Mouse (Mus musculus) heart, embryonic 16.5 days (tissue): ENCODE measurements at regions not wholly inside any gene's neighbourhood (a gene's known extent, or its start where the extent isn't known, plus 50 kb on each side); places are given as distances from the start of the nearest gene placed in this dataset.

Source experiments
- ATAC-seq: fragments of 200-750 bp; cut with Nextera tagmentation; replicated peaks from 2 replicates; pipeline ENCODE4 v1.8.0; 2017; ENCODE audit warnings: moderate number of reproducible peaks; ENCODE audit not compliant: insufficient read depth, low FRiP score; ENCODE audit errors: extremely low read depth
- H3K27ac ChIP-seq: fragments of 300-500 bp; sonication (generic); 2 replicates; pipeline ENCODE4 v1.5.1; 2014; ENCODE audit warnings: mild to moderate bottlenecking, low read length, control low read depth, moderate library complexity
- H3K27me3 ChIP-seq: fragments of 300-500 bp; sonication (generic); 2 replicates; pipeline ENCODE4 v1.6.1; 2014; ENCODE audit warnings: low read length, mixed read lengths; ENCODE audit not compliant: control insufficient read depth, insufficient read depth
- H3K36me3 ChIP-seq: fragments of 300-500 bp; sonication (generic); 2 replicates; pipeline ENCODE4 v1.6.1; 2014; ENCODE audit not compliant: control insufficient read depth, insufficient read depth
- H3K4me1 ChIP-seq: fragments of 300-500 bp; sonication (generic); 2 replicates; pipeline ENCODE4 v1.6.1; 2014; ENCODE audit warnings: low read length, mixed read lengths; ENCODE audit not compliant: control insufficient read depth, insufficient read depth
- H3K4me2 ChIP-seq: fragments of 300-500 bp; sonication (generic); 2 replicates; pipeline ENCODE4 v1.6.1; 2014; ENCODE audit warnings: low read depth, mild to moderate bottlenecking, control low read depth, low read length
- H3K4me3 ChIP-seq: fragments of 300-500 bp; sonication (generic); 2 replicates; pipeline ENCODE4 v1.5.1; 2014; ENCODE audit warnings: mild to moderate bottlenecking, control low read depth, low read length
- H3K9ac ChIP-seq: fragments of 300-500 bp; sonication (generic); 2 replicates; pipeline ENCODE4 v1.6.1; 2014; ENCODE audit warnings: low read length, control low read depth
- H3K9me3 ChIP-seq: fragments of 300-500 bp; sonication (generic); replicated peaks from 2 replicates; pipeline ENCODE4 v1.6.1; 2016; ENCODE audit warnings: low read length; ENCODE audit not compliant: control insufficient read depth
- WGBS: fragments of 180-500 bp; shearing (Covaris S2); extraction: QIAGEN DNeasy Blood & Tissue Kit; methylation state at CpG from one replicate; pipeline ENCODE4 v1.1.7; 2014; 5-methylcytosine and 5-hydroxymethylcytosine counted together

DNA sequence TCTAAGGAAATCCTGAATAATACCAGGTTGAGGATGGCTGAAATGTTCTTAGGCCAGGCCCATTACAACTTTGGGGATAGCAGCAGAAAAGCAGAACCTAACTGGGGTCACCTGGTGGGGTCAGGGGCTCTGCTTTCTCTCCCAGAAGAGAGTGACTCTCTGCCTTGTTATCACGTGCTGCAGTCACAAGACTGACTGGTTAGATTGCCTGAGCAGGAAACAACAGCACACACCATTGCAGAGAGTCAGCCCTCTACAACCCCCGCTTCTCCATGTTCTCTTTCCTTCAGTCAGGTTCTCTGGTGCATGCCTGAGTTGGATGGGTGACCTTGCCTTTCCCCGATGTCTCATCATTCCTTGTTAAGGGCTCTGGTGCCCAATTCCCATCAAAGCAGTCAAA is 91.2 kb upstream of the Hsd17b12 start:
- no peak for ATAC-seq
- Histone ChIP-seq H3K4me3 (no peak overlapping the region), H3K9ac (no peak overlapping the region), H3K9me3 (no peaks in the 10 kb centered on the region), H3K27ac (no peak overlapping the region), H3K4me1 (peaks cover 20% of the 10 kb centered on the region), H3K27me3 (peaks cover 35% of the 10 kb centered on the region), H3K4me2 (no peak overlapping the region), H3K36me3 (no peaks in the 10 kb centered on the region)
- WGBS = 44% methylated on average over 3 of the region's 3 CpGs

GRCm38 (mm10) chr2:94246851-94247471 is 89.2 kb upstream of the Hsd17b12 start:
- H3K27me3 ChIP-seq = peaks cover 52% of the 10 kb centered on the region
- no peaks in the 10 kb centered on the region for H3K9me3 ChIP-seq
- peaks cover 23% of the 10 kb centered on the region for H3K4me1 ChIP-seq
- H3K4me2 ChIP-seq = peak overlapping the region; percentile 71
- H3K36me3 ChIP-seq = no peaks in the 10 kb centered on the region
- H3K9ac ChIP-seq = no peak overlapping the region
- ATAC-seq = no peak
- no peak overlapping the region for H3K27ac ChIP-seq
- H3K4me3 ChIP-seq = peak overlapping the region; percentile 41
- 2% methylated on average over 30 of the region's 30 CpGs for WGBS

DNA sequence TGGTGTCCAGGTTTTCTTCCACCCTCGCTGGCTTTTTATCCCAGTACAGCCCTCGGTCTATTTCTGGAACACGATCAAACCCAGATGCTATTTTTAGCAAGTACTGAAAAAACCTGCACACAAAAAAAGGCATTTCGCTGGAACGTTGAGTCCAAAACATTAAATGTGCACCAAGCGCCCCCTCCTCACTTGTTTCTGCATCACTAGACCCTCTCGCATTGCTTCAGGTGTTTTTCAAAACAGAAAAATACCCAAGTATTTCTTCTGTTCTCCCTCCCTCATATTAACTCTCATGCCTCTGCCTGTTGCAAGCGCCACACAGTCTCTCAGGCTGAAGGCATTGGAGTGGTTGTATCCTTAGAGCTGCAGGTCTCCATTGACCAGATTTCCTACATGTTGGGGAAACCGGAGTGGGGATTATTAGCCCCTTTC is 88.4 kb upstream of the Hsd17b12 start:
- WGBS = 30% methylated on average over 9 of the region's 9 CpGs
- no peaks in the 10 kb centered on the region for H3K9me3 ChIP-seq
- peak overlapping the region; percentile 71 for H3K4me2 ChIP-seq
- no peak overlapping the region for H3K27ac ChIP-seq
- H3K4me3 ChIP-seq = peak overlapping the region; percentile 23
- peaks cover 59% of the 10 kb centered on the region for H3K27me3 ChIP-seq
- no peaks in the 10 kb centered on the region for H3K36me3 ChIP-seq
- no peak for ATAC-seq
- no peak overlapping the region for H3K9ac ChIP-seq
- H3K4me1 ChIP-seq = peaks cover 27% of the 10 kb centered on the region

DNA sequence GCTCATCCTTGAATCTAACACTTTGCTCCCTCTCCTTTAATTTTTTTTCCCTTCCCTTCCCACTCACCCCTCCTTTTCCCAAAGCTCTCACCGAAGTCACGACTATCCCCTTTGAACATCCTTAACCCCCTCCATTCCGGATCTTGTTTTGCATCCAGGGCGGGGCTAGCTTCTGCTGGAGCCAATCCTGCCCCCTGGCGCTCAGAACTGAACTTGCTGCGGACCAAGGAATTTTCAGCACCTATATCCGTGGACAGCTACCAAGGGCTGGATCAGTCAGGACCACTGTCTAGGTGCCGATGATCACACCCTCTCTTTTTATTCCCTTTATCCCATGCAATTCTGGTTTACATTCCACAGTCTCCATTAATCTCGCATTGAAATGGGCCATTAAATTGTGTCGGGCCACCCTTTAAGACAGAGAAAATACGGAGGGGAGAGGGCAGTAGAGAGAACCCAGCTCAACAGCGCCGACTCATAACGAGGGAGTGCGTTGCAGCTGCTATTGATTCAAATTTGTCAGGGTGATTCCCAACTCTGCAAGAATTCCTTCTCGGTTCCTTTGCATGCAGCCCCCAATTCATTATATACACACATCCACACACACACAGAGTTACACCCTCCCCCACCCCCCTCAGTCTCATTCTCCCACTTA is 87.7 kb upstream of the Hsd17b12 start:
- Histone ChIP-seq H3K36me3 (no peaks in the 10 kb centered on the region), H3K27ac (no peak overlapping the region), H3K4me3 (no peak overlapping the region), H3K9me3 (no peaks in the 10 kb centered on the region), H3K4me2 (peak overlapping the region; percentile 71), H3K27me3 (peaks cover 67% of the 10 kb centered on the region), H3K4me1 (peaks cover 27% of the 10 kb centered on the region), H3K9ac (no peak overlapping the region)
- WGBS = 1% methylated on average over 16 of the region's 16 CpGs
- 0 out of 2 replicates have a peak, but pooled peaks have one; percentile 56 for ATAC-seq

- Histone ChIP-seq H3K4me2 (peak overlapping the region; percentile 60), H3K27ac (no peak overlapping the region), H3K4me3 (peak overlapping the region; percentile 41; the same call in 1 of the 2 replicates), H3K27me3 (peaks cover 79% of the 10 kb centered on the region), H3K36me3 (no peaks in the 10 kb centered on the region), H3K9ac (no peak overlapping the region), H3K4me1 (peaks cover 27% of the 10 kb centered on the region), H3K9me3 (no peaks in the 10 kb centered on the region)
- ATAC-seq = no peak
- WGBS = 1% methylated on average over 9 of the region's 9 CpGs
These were observed 86.4 kb upstream of the Hsd17b12 start for GRCm38 (mm10) chr2:94244140-94244539.

GRCm38 (mm10) chr2:94243053-94243916 is 85.5 kb upstream of the Hsd17b12 start:
- Histone ChIP-seq H3K4me2 (peak overlapping the region; percentile 60), H3K36me3 (no peaks in the 10 kb centered on the region), H3K9me3 (no peaks in the 10 kb centered on the region), H3K27ac (no peak overlapping the region), H3K9ac (no peak overlapping the region), H3K4me1 (peaks cover 25% of the 10 kb centered on the region), H3K4me3 (peak overlapping the region; percentile 41), H3K27me3 (peaks cover 84% of the 10 kb centered on the region)
- 1% methylated on average over 50 of the region's 50 CpGs for WGBS
- no peak for ATAC-seq

DNA sequence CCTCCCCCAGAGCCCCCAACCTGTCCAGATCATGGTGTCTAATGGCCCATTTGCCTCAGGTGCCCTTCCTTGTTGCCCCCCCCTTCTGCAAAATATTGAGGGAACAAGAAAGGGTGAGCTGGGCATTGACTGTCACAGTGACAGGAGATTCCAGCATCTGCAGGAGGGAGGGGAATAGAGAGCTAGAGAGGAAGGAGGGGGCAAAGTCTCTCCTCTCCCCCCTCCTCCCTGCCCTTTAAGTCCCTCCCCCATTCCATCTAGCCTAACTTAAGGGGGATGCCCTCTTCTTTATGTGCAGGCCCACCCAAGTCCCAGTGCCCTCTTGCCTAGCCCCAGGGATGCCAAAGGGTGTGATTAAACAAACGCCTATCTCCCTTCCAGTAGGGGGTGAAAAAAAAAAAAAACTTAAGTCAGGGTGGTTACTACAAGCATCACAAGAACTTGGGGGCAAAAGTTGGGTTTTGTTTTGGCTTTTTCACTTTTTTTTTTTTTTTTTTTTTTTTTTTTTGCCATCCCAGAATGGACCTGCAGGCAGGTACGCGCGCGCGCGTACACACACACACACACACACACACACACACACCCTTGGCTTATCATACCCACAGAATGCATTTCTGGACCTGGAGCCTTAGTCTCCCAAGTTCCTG is 84.8 kb upstream of the Hsd17b12 start:
- Histone ChIP-seq H3K9ac (no peak overlapping the region), H3K4me3 (peak overlapping the region; percentile 41), H3K36me3 (no peaks in the 10 kb centered on the region), H3K4me2 (peak overlapping the region; percentile 60), H3K4me1 (peaks cover 23% of the 10 kb centered on the region), H3K9me3 (no peaks in the 10 kb centered on the region), H3K27me3 (peaks cover 85% of the 10 kb centered on the region), H3K27ac (no peak overlapping the region)
- WGBS = 0% methylated on average over 7 of the region's 7 CpGs
- no peak for ATAC-seq

DNA sequence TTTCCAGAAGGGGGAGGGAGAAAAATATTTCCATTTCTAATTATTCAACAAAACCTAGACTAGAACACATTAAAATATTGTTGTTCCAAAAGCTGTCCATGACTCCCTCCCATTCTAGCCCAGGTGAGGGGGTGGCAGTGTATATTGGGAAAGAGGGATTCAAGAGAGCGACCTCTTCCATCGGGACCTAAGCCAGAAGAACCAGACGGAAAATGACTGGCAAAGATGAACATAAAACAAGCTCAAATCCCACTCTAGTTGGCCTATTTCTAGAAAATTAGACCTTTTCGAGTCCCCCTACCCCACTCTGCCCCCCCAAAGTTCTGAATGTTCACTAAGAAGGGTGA is 84.3 kb upstream of the Hsd17b12 start:
- no peak overlapping the region for H3K4me2 ChIP-seq
- H3K4me1 ChIP-seq = peaks cover 20% of the 10 kb centered on the region
- H3K36me3 ChIP-seq = no peaks in the 10 kb centered on the region
- H3K9ac ChIP-seq = no peak overlapping the region
- no peak overlapping the region for H3K4me3 ChIP-seq
- ATAC-seq = no peak
- peaks cover 82% of the 10 kb centered on the region for H3K27me3 ChIP-seq
- H3K27ac ChIP-seq = no peak overlapping the region
- 10% methylated on average over 4 of the region's 4 CpGs for WGBS
- no peaks in the 10 kb centered on the region for H3K9me3 ChIP-seq
